Mouse (Mus musculus) lung, embryonic 16.5 days (tissue): ENCODE measurements at regions not wholly inside any gene's neighbourhood (a gene's known extent, or its start where the extent isn't known, plus 50 kb on each side); places are given as distances from the start of the nearest gene placed in this dataset.

Source experiments
- ATAC-seq: fragments of 200-750 bp; cut with Nextera tagmentation; 2 replicates; pipeline ENCODE4 v1.8.0; 2017; ENCODE audit warnings: low read depth, mild to moderate bottlenecking, moderate library complexity
- H3K27ac ChIP-seq: fragments of 300-500 bp; sonication (generic); 2 replicates; pipeline ENCODE4 v1.5.1; 2014; ENCODE audit warnings: mild to moderate bottlenecking, control low read depth, low read length
- H3K27me3 ChIP-seq: fragments of 300-500 bp; sonication (generic); 2 replicates; pipeline ENCODE4 v1.6.1; 2014; ENCODE audit warnings: low read depth, low read length, mixed read lengths; ENCODE audit not compliant: control insufficient read depth, insufficient read depth
- H3K36me3 ChIP-seq: fragments of 300-500 bp; sonication (generic); 2 replicates; pipeline ENCODE4 v1.6.1; 2014; ENCODE audit warnings: low read length; ENCODE audit not compliant: control insufficient read depth, insufficient read depth
- H3K4me1 ChIP-seq: fragments of 300-500 bp; sonication (generic); replicated peaks from 2 replicates; pipeline ENCODE4 v1.6.1; 2014; ENCODE audit warnings: low read length, mixed read lengths; ENCODE audit not compliant: control insufficient read depth, insufficient read depth
- H3K4me2 ChIP-seq: fragments of 300-500 bp; sonication (generic); 2 replicates; pipeline ENCODE4 v1.6.1; 2014; ENCODE audit warnings: low read depth, low read length, control low read depth
- H3K4me3 ChIP-seq: fragments of 300-500 bp; sonication (generic); 2 replicates; pipeline ENCODE4 v1.5.1; 2014; ENCODE audit warnings: mild to moderate bottlenecking, low read length, control low read depth
- H3K9ac ChIP-seq: fragments of 300-500 bp; sonication (generic); 2 replicates; pipeline ENCODE4 v1.6.1; 2014; ENCODE audit warnings: low read length, control low read depth
- H3K9me3 ChIP-seq: fragments of 300-500 bp; sonication (generic); 2 replicates; pipeline ENCODE4 v1.6.1; 2016; ENCODE audit warnings: low read length; ENCODE audit not compliant: control insufficient read depth
- WGBS: fragments of 180-500 bp; shearing (Covaris S2); extraction: QIAGEN DNeasy Blood & Tissue Kit; methylation state at CpG from one replicate; pipeline ENCODE4 v1.1.7; 2014; 5-methylcytosine and 5-hydroxymethylcytosine counted together

GRCm38 (mm10) chr19:21136756-21137155 is 135.3 kb upstream of the Zfand5 start:
- Histone ChIP-seq H3K27ac (no peak overlapping the region), H3K4me3 (no peak overlapping the region), H3K27me3 (no peaks in the 10 kb centered on the region), H3K4me1 (no peaks in the 10 kb centered on the region), H3K36me3 (no peaks in the 10 kb centered on the region), H3K4me2 (no peak overlapping the region), H3K9me3 (no peaks in the 10 kb centered on the region), H3K9ac (no peak overlapping the region)
- WGBS = 38% methylated on average over 1 of the region's 1 CpGs
- no peak for ATAC-seq

- Histone ChIP-seq H3K4me2 (no peak overlapping the region), H3K36me3 (no peaks in the 10 kb centered on the region), H3K27ac (no peak overlapping the region), H3K9ac (no peak overlapping the region), H3K4me1 (no peaks in the 10 kb centered on the region), H3K9me3 (no peaks in the 10 kb centered on the region), H3K4me3 (no peak overlapping the region), H3K27me3 (no peaks in the 10 kb centered on the region)
- WGBS = 58% methylated on average over 5 of the region's 5 CpGs
- no peak for ATAC-seq
These were observed 136.1 kb upstream of the Zfand5 start for GRCm38 (mm10) chr19:21135998-21136380.

- H3K36me3 ChIP-seq = no peaks in the 10 kb centered on the region
- ATAC-seq = no peak
- no peak overlapping the region for H3K4me3 ChIP-seq
- H3K4me1 ChIP-seq = no peaks in the 10 kb centered on the region
- H3K9me3 ChIP-seq = no peaks in the 10 kb centered on the region
- no peak overlapping the region for H3K4me2 ChIP-seq
- H3K9ac ChIP-seq = no peak overlapping the region
- H3K27ac ChIP-seq = no peak overlapping the region
- H3K27me3 ChIP-seq = no peaks in the 10 kb centered on the region
- 50% methylated on average over 6 of the region's 6 CpGs for WGBS
These were observed 136.6 kb upstream of the Zfand5 start for GRCm38 (mm10) chr19:21135297-21135997.

- Histone ChIP-seq H3K4me2 (no peak overlapping the region), H3K27me3 (no peaks in the 10 kb centered on the region), H3K9me3 (no peaks in the 10 kb centered on the region), H3K4me3 (no peak overlapping the region), H3K36me3 (no peaks in the 10 kb centered on the region), H3K27ac (no peak overlapping the region), H3K4me1 (no peaks in the 10 kb centered on the region), H3K9ac (no peak overlapping the region)
- WGBS = 92% methylated on average over 5 of the region's 5 CpGs
- ATAC-seq = no peak
These were observed 142.4 kb upstream of the Zfand5 start for GRCm38 (mm10) chr19:21129653-21130052.

- no peak overlapping the region for H3K9ac ChIP-seq
- H3K4me3 ChIP-seq = no peak overlapping the region
- no peaks in the 10 kb centered on the region for H3K9me3 ChIP-seq
- H3K27me3 ChIP-seq = no peaks in the 10 kb centered on the region
- no peak overlapping the region for H3K27ac ChIP-seq
- 68% methylated on average over 8 of the region's 8 CpGs for WGBS
- H3K4me2 ChIP-seq = no peak overlapping the region
- H3K36me3 ChIP-seq = no peaks in the 10 kb centered on the region
- peak; percentile 45; the same call in 1 of the 2 replicates for ATAC-seq
- no peaks in the 10 kb centered on the region for H3K4me1 ChIP-seq
These were observed 144.9 kb upstream of the Zfand5 start for GRCm38 (mm10) chr19:21127079-21127745.

GRCm38 (mm10) chr19:21126670-21127069 is 145.4 kb upstream of the Zfand5 start:
- H3K9ac ChIP-seq = no peak overlapping the region
- WGBS = 85% methylated on average over 2 of the region's 2 CpGs

GRCm38 (mm10) chr19:21119477-21119876 is 152.6 kb upstream of the Zfand5 start:
- Histone ChIP-seq H3K4me2 (no peak overlapping the region), H3K27ac (no peak overlapping the region), H3K4me3 (no peak overlapping the region), H3K9me3 (no peaks in the 10 kb centered on the region), H3K36me3 (no peaks in the 10 kb centered on the region), H3K9ac (no peak overlapping the region), H3K4me1 (no peaks in the 10 kb centered on the region), H3K27me3 (no peaks in the 10 kb centered on the region)
- no peak for ATAC-seq
- WGBS = 58% methylated on average over 6 of the region's 6 CpGs

More at GRCm38 (mm10) chr19:21126670-21127069, 145.4 kb upstream of the Zfand5 start:
- no peaks in the 10 kb centered on the region for H3K4me1 ChIP-seq
- no peak overlapping the region for H3K4me2 ChIP-seq
- H3K36me3 ChIP-seq = no peaks in the 10 kb centered on the region
- no peak overlapping the region for H3K27ac ChIP-seq
- H3K27me3 ChIP-seq = no peaks in the 10 kb centered on the region
- no peak for ATAC-seq
- no peaks in the 10 kb centered on the region for H3K9me3 ChIP-seq
- H3K4me3 ChIP-seq = no peak overlapping the region

- no peak overlapping the region for H3K27ac ChIP-seq
- no peak overlapping the region for H3K9ac ChIP-seq
- no peaks in the 10 kb centered on the region for H3K36me3 ChIP-seq
- no peaks in the 10 kb centered on the region for H3K9me3 ChIP-seq
- 77% methylated on average over 4 of the region's 4 CpGs for WGBS
- no peak overlapping the region for H3K4me2 ChIP-seq
- no peaks in the 10 kb centered on the region for H3K4me1 ChIP-seq
- no peak for ATAC-seq
- H3K27me3 ChIP-seq = no peaks in the 10 kb centered on the region
- no peak overlapping the region for H3K4me3 ChIP-seq
These were observed 153.3 kb upstream of the Zfand5 start for GRCm38 (mm10) chr19:21118782-21119181.

- H3K9me3 ChIP-seq = no peaks in the 10 kb centered on the region
- no peak for ATAC-seq
- no peak overlapping the region for H3K4me2 ChIP-seq
- H3K9ac ChIP-seq = no peak overlapping the region
- H3K36me3 ChIP-seq = no peaks in the 10 kb centered on the region
- H3K27ac ChIP-seq = no peak overlapping the region
- H3K27me3 ChIP-seq = no peaks in the 10 kb centered on the region
- no peak overlapping the region for H3K4me3 ChIP-seq
- 87% methylated on average over 2 of the region's 2 CpGs for WGBS
- H3K4me1 ChIP-seq = no peaks in the 10 kb centered on the region
These were observed 156.4 kb upstream of the Zfand5 start for GRCm38 (mm10) chr19:21115693-21116092.
